Mouse (Mus musculus) megakaryocyte, adult 5-6 weeks (primary cell): ENCODE measurements around the gene Gm5737. TPM values are rescaled to one million over a fixed set of nuclear protein-coding genes. Genes with fewer than 3 reads are reported as not detected.

Experiments
- ATAC-seq: 2 replicates; pipeline ENCODE4 v1.8.0; 2016; ENCODE audit warnings: mild to moderate bottlenecking, inconsistent platforms; ENCODE audit not compliant: poor library complexity, severe bottlenecking
- total RNA-seq, 2 experiments: library from RNA; stranded (forward) in 1 of 2; stranded (reverse) in 1 of 2; fragments of 153-499, 151-499 nt in 1 of 2; fragments of 221-1000, 200-1000 nt in 1 of 2; gene quantifications; 2 replicates each; pipeline versions ENCODE4 v1.2.3 to v1.2.4; 2015 to 2017

The Gm5737 gene
- total RNA-seq (2015): not detected in 2 replicates
- total RNA-seq (2017): not detected in 2 replicates

DNA sequence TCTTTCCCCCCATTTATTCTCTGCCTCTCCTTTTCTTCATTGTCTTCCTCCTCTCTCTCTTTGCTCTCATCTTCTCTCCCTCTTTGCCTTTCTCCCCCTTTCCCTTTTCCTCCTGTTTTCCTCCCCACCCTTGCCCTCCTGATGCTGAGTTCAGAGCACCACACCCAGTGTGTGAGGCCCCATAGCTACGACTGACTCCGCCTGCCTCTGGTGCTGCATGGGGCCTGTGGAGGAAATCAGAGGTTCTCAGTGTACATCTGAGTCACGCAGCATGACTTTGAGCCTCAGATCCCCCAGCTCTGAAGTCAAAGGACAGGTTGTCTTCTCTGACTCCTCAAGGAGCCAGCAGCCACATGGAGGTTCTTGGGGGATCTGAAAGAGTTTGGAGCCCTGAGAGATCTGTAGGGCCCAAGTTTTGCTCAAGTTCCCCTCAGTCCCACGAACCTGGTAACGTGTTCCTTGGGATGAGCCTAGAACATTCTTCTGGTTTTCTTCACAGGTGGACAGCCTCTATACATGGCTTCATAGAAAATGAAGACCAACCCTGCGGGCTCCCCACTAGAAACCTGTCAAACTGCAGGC, at the start of gene Gm5737:
Gm5737 (plus strand) TSS at position 532 of the 582 bp plus-strand sequence.
- no peak for ATAC-seq

GRCm38 (mm10) chr7:120767369-120767768, 44.8 kb upstream of the Gm5737 start:
- ATAC-seq: no peak

DNA sequence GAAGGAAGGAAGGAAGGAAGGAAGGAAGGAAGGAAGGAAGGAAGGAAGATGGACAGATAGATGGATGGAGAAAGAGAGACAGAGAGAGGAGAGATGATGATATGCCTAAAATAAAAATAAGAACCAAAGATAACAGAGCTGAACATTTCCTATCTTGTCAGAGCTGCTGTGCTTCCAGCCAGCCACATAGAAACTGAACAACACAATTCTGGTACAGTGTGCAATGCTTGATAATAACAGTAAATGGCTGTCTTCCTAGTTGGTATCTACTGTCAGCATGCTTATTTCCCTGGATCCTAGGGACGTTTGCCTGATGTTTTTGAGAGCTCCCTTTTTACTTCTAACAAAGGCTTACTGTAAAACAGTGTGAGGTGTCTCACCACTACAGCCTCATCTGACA, 40.8 kb upstream of the Gm5737 start:
- ATAC-seq: no peak

- ATAC-seq: no peak
Measured at GRCm38 (mm10) chr7:120778012-120778411, 34.2 kb upstream of the Gm5737 start.

- no peak for ATAC-seq
Measured at GRCm38 (mm10) chr7:120795544-120795943, 16.6 kb upstream of the Gm5737 start.

- no peak for ATAC-seq
Measured at GRCm38 (mm10) chr7:120796369-120796768, 15.8 kb upstream of the Gm5737 start.

DNA sequence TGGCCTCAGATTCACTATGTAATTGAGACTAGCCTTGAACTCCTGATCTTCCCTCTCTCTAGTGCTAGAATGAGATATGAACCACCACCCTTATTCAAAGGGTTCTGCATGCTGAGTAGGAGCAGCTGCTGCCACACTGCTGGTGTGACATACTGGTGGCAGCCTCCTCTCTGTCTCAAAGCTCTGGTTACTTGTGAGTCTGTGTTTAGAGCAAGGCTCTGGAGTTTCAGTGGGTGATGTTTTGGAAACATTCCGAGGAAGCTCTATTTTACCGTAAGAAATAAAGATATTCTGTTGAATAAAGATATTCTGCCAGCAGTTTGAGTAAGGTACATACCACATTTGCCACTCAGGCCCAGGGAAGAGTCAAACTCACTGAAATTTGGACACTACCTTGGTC, 8.9 kb upstream of the Gm5737 start:
- no peak for ATAC-seq

- no peak for ATAC-seq
Measured at GRCm38 (mm10) chr7:120809705-120810104, 2.5 kb upstream of the Gm5737 start.

DNA sequence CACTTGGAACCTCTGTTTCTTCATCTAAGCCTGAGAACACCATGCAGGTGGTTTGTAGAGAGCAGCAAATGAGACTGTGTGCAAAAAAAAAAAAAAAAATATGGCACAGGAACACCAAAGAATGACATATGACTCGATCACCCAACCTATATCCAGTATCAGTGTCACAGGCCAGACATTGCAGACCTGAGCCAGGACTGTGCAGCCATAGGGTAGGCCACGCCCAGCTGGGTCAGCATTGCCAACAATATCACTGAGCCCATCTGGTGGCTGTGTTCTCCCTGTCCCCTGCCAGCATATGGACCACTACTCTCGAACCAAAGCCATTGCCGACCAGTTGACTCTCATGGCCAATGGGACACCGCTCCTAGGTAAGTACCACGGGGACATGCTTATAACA, 5.4 kb downstream of the Gm5737 start:
- ATAC-seq: no peak

DNA sequence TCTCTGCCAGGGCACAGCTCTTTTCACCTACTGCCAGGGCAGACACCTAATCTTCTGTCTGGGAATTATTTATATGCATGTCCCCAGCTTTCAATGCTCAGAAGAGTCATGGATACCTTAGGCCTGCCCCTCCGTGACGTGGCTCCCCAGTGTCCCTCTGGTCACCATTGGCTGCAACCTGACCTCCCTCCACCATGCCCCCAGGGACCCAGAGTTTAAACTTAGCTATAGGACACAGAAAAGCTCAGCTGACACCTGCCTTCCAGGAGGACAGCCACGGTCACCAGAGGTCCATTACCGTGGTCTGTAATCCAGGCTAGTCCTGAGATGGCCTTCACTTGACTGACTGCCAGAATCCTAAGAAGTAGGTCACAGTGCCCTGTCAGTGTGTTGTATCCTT, 7.2 kb downstream of the Gm5737 start:
- no peak for ATAC-seq

- ATAC-seq: peak; percentile 82
Measured at GRCm38 (mm10) chr7:120823248-120823647, 11.1 kb downstream of the Gm5737 start.

GRCm38 (mm10) chr7:120825097-120825496, 12.9 kb downstream of the Gm5737 start:
- ATAC-seq: no peak

DNA sequence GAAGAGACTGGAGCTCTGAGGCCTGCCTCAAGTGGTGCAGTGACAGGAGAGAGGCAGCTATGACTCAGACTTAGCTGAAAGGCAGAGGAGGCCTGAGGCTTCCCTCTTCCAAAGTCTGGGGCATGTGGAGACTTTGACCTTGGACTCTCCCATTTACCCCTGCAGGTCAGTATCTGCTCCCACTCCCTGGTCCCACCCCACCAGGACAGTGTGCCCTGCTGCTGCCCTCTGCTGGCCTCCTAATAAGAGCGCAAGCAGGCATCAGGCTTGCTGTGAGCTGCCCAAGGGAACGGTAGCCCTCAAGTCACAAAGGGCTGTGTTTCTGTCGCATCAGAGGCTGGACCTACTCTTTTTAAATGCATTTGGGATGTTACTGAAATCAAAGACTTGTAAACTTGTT, 14.2 kb downstream of the Gm5737 start:
- peak; percentile 41 for ATAC-seq

DNA sequence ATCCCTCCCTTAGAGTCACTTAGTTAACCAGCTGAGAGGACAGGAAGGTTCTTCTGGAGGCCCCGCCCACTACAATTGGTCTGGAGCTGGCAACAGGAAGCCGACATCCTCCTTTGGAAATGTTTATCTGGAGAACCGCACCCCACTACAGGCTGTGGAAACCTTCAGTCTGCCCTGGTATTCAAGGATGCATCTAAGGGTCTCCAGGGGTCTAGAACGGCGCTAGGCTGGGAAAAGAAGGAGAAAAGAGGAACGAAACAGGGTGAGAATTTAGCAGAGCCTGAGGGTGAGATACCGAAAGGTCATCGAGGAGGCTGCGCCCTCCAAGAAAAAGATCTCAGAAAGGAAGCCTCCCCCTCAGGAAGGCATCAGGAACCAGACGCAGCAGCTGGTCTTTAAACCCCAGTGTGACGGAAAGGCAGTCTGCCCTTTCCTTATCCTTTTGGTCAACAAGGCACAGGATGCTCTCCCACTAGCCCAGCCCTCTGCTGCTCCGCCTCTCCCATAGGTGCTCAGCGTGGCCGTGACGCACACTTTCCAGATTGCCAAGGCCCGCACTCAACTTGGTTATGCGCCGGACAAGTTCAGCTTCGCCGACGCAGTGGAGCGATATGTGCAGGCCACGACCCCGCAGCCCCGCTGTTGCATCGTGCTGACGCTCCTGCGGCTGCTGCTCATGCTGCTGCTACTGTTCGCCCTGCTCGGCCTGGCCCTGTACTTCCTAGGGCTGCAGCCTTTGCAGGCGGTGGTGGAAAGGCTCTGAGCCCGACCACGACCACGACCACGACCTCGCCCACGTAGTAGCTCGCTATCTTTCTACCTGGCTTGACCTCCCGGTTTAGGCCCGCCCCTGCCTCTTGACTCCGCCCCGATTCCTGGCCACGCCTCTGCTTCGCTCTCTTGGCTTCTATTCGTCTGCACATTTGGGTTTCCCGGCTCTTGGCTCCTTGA, 18.5 kb downstream of the Gm5737 start:
- peak; percentile 20 for ATAC-seq

DNA sequence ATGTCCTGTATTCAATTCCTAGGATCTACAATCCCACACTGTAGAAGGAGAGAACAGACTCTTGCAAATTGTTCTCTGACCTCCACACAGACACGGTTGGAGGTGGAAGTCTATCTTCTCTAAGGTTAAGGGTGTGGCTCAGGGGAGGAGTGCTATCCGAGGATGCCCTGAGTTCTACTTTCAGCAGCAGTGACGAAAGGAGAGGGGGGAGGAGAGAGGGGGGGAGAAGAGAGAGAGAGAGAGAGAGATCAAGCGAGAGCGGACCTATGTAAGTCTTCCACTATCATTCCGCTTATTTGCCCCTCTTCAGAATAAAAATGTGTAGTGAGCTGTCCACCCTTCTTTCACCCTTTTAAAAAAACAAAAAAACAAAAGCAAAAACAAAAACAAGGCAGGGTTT, 22.3 kb downstream of the Gm5737 start:
- peak; percentile 16; the same call in 1 of the 2 replicates for ATAC-seq

DNA sequence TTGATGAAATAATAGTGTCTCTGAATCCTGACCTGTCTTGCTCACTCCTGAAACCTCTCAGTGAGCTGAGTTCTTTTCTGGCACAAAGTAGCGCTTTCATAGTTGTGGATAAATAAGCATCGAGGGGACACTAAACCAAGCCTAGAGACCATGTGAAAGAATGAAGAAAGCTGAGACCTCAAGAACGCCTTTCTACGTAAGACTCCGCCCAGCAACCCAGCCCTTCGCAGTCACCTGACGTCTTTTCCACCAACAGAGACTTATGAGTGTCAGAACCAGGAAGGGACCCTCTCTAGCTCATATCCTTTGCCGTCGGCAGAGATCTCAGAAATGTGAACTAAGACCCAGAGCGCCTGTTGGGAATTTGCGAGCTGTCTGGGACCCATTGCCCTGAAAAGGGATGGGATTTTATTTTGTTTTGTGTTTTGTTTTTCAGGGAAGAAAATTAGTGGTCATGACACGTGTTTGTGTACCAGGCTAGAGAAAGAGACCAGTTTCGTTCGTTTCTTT, 22.8 kb downstream of the Gm5737 start:
- peak; percentile 61 for ATAC-seq

GRCm38 (mm10) chr7:120835449-120836359, 23.5 kb downstream of the Gm5737 start:
- ATAC-seq: peak; percentile 67

GRCm38 (mm10) chr7:120836361-120836760, 24.2 kb downstream of the Gm5737 start:
- no peak for ATAC-seq

DNA sequence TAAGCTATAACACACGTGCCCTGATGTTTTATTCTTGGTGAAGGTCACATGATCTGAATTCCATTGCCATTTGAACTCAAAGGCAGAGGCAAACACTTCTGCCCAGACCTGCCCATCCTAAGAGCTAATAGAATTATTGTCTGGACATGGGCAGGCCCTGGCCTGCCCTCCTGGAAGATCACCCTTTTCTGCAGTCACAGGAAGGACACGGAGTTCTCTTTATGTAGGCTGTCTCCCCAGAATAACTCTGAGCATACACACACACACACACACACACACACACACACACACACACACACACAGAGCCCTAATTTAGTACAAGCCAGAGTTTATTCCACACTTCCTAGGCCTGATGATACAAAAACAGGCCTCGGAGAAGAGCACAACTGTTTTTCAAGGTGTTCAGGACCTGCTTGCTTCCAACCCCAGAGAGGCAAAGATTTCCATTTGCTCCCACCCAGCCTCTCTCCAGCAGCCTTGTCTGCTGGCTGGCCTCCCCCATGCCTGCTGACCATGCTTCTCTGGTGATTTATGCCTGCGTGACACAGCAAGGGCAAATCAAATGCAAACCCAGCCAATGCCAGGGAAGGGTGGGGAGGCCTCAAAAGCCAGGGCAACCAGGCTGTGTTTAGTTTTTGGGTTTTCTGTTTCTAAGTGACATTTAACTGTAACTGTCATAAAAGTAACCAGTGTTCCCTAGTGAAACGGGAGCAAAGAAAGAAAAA, 26.4 kb downstream of the Gm5737 start:
- no peak for ATAC-seq

DNA sequence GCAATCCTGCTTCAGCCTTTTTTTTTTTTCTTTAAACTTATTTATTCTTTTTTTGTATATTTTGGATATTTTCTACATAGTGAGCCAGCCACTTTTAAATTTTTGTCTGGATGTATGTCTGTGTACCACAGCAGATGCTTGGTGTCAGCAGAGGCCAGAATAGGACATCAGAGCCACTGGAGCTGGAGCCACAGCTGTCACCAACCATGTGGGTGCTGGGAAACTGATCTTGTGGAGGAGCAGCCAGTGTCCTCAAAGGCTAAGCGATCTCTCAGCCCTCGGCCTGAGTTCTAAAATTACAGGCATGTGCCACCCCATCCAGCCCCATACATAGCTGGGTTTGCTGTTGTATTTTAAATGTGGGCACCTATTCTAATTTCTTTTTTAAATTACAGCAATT, 27.6 kb downstream of the Gm5737 start:
- ATAC-seq: no peak
